Comparison of ENCODE assay signal across 8 mouse cellular contexts in genomic region chr10:95680153-95681057, GRCm38 (mm10). TPM values are rescaled to one million over a fixed set of nuclear protein-coding genes. Genes with fewer than 3 reads are reported as not detected.
A peak's percentile ranks its signal among the peaks of the same experiment; 100 is the strongest.
DNase-seq lines count a peak whose midpoint lies in the region; ATAC-seq and TF ChIP-seq lines count a peak whose summit lies in the region.

No protein-coding gene starts in this region.

- peak; percentile 69 for ATAC-seq in forebrain, postnatal 0 days
- ATAC-seq in hindbrain, embryonic 15.5 days (ENCODE audit: low FRiP score, low read depth), result no peak
- ATAC-seq in liver, embryonic 11.5 days (replicated peaks; ENCODE audit: low FRiP score), result no peak
- ATAC-seq in neural tube, embryonic 14.5 days (ENCODE audit: low read depth), result no peak

- peak overlapping the region; percentile 29 for H3K4me2 ChIP-seq in forebrain, postnatal 0 days (ENCODE audit: low read depth)
- peak overlapping the region; percentile 36 for H3K4me2 ChIP-seq in hindbrain, embryonic 15.5 days
- H3K4me2 ChIP-seq in liver, embryonic 11.5 days, result peak overlapping the region; percentile 44
- peak overlapping the region; percentile 30 for H3K4me2 ChIP-seq in neural tube, embryonic 14.5 days (ENCODE audit: low read depth, low read length)

- TF ChIP-seq CTCF in testis, adult 2 months (IDR thresholded peaks at IDR 0.05; ENCODE audit: control insufficient read depth, insufficient read depth, insufficient replicate concordance, low read depth, low read length), result no peak
- no peak for TF ChIP-seq CTCF in forebrain, postnatal 0 days (IDR thresholded peaks at IDR 0.05; ENCODE audit: low read depth)

- TF ChIP-seq POLR2A in testis, adult 2 months (IDR thresholded peaks at IDR 0.05; ENCODE audit: control insufficient read depth, low read depth, low read length), result no peak

- no peaks in the 10 kb centered on the region for H3K36me3 ChIP-seq in testis, adult 2 months (ENCODE audit: control insufficient read depth, insufficient read depth, low read length)
- no peaks in the 10 kb centered on the region for H3K36me3 ChIP-seq in forebrain, postnatal 0 days (ENCODE audit: insufficient read depth)
- H3K36me3 ChIP-seq in hindbrain, embryonic 15.5 days, result no peaks in the 10 kb centered on the region
- H3K36me3 ChIP-seq in liver, embryonic 11.5 days (ENCODE audit: control insufficient read depth, insufficient read depth, low read length), result no peaks in the 10 kb centered on the region
- no peaks in the 10 kb centered on the region for H3K36me3 ChIP-seq in neural tube, embryonic 14.5 days (ENCODE audit: control insufficient read depth, insufficient read depth, low read length)

- no peak for DNase-seq in testis, postnatal 14 days (ENCODE audit: low spot score)
- peak; percentile 56 for DNase-seq in forebrain, postnatal 0 days
- no peak for DNase-seq in liver, embryonic 11.5 days (ENCODE audit: low spot score)
- DNase-seq in urinary bladder, adult 2 months (ENCODE audit: low spot score), result no peak
- no peak for DNase-seq in thymus, postnatal 25 days

- H3K9me3 ChIP-seq in forebrain, postnatal 0 days (ENCODE audit: low read length), result no peaks in the 10 kb centered on the region
- no peaks in the 10 kb centered on the region for H3K9me3 ChIP-seq in hindbrain, embryonic 15.5 days
- no peaks in the 10 kb centered on the region for H3K9me3 ChIP-seq in liver, embryonic 11.5 days (ENCODE audit: control insufficient read depth, low read length)
- no peaks in the 10 kb centered on the region; the same call in 1 of the 2 replicates for H3K9me3 ChIP-seq in neural tube, embryonic 14.5 days (ENCODE audit: control insufficient read depth, low read length)

- H3K4me3 ChIP-seq in testis, adult 2 months (ENCODE audit: control insufficient read depth, low read depth, low read length), result peak overlapping the region; percentile 52
- H3K4me3 ChIP-seq in forebrain, postnatal 0 days (ENCODE audit: low read depth, low read length), result peak overlapping the region; percentile 3; the same call in 1 of the 2 replicates
- H3K4me3 ChIP-seq in hindbrain, embryonic 15.5 days, result peak overlapping the region; percentile 25
- H3K4me3 ChIP-seq in liver, embryonic 11.5 days (ENCODE audit: low read depth, low read length), result peak overlapping the region; percentile 27
- no peak overlapping the region for H3K4me3 ChIP-seq in neural tube, embryonic 14.5 days (ENCODE audit: low read depth, low read length)

- H3K9ac ChIP-seq in forebrain, postnatal 0 days, result 0 out of 2 replicates have a peak overlapping the region, but pooled peaks have one; percentile 22
- H3K9ac ChIP-seq in hindbrain, embryonic 15.5 days, result no peak overlapping the region
- 0 out of 2 replicates have a peak overlapping the region, but pooled peaks have one; percentile 31 for H3K9ac ChIP-seq in liver, embryonic 11.5 days (ENCODE audit: low read depth, low read length)
- no peak overlapping the region for H3K9ac ChIP-seq in neural tube, embryonic 14.5 days (replicated peaks; ENCODE audit: low read depth, low read length)

- WGBS in forebrain, postnatal 0 days, result 45% methylated on average over 28 of the region's 28 CpGs
- 36% methylated on average over 28 of the region's 28 CpGs for WGBS in hindbrain, embryonic 15.5 days
- 50% methylated on average over 28 of the region's 28 CpGs for WGBS in liver, embryonic 11.5 days
- 41% methylated on average over 28 of the region's 28 CpGs for WGBS in neural tube, embryonic 14.5 days

- peaks cover 19% of the 10 kb centered on the region for H3K4me1 ChIP-seq in testis, adult 2 months (ENCODE audit: control insufficient read depth, insufficient read depth, low read length)
- no peaks in the 10 kb centered on the region for H3K4me1 ChIP-seq in forebrain, postnatal 0 days (ENCODE audit: insufficient read depth)
- H3K4me1 ChIP-seq in hindbrain, embryonic 15.5 days (replicated peaks), result peaks cover 15% of the 10 kb centered on the region
- H3K4me1 ChIP-seq in liver, embryonic 11.5 days (replicated peaks; ENCODE audit: control insufficient read depth, insufficient read depth, low read length), result peaks cover 19% of the 10 kb centered on the region
- peaks cover 3% of the 10 kb centered on the region; the same call in 1 of the 2 replicates for H3K4me1 ChIP-seq in neural tube, embryonic 14.5 days (ENCODE audit: control insufficient read depth, insufficient read depth, low read length)

- H3K27ac ChIP-seq in testis, adult 2 months (ENCODE audit: control insufficient read depth, insufficient read depth, low read depth, low read length), result no peak overlapping the region; the same call in 1 of the 2 replicates
- H3K27ac ChIP-seq in forebrain, postnatal 0 days (ENCODE audit: low read depth, low read length), result peak overlapping the region; percentile 75
- H3K27ac ChIP-seq in hindbrain, embryonic 15.5 days (replicated peaks), result no peak overlapping the region
- peak overlapping the region; percentile 11; the same call in 1 of the 2 replicates for H3K27ac ChIP-seq in liver, embryonic 11.5 days (ENCODE audit: low read depth, low read length)
- H3K27ac ChIP-seq in neural tube, embryonic 14.5 days (ENCODE audit: low read depth, low read length), result no peak overlapping the region

- H3K27me3 ChIP-seq in testis, adult 2 months (ENCODE audit: control insufficient read depth, insufficient read depth, low read length), result no peaks in the 10 kb centered on the region
- no peaks in the 10 kb centered on the region for H3K27me3 ChIP-seq in forebrain, postnatal 0 days (ENCODE audit: insufficient read depth, low read length)
- H3K27me3 ChIP-seq in hindbrain, embryonic 15.5 days, result no peaks in the 10 kb centered on the region
- H3K27me3 ChIP-seq in liver, embryonic 11.5 days (replicated peaks; ENCODE audit: control insufficient read depth, insufficient read depth, low read length), result no peaks in the 10 kb centered on the region
- H3K27me3 ChIP-seq in neural tube, embryonic 14.5 days (ENCODE audit: control insufficient read depth, insufficient read depth, low read length), result no peaks in the 10 kb centered on the region

RNA-seq across cellular contexts. Expression of gene Anapc15-ps, which starts 7.2 kb away (rescaled TPM):
- not detected in 2 replicates for polyA plus RNA-seq in testis, adult 2 months (2012; rRNA removed)
- not detected in 2 replicates for total RNA-seq in forebrain, postnatal 0 days (2014; rRNA removed)
- 0.55 TPM in 1 of 2 replicates, not detected in the other for polyA plus RNA-seq in forebrain, postnatal 0 days (2015; fragmentation: Nextera tagmentation; extraction: Ambion mirVana)
- not detected in 2 replicates for polyA plus RNA-seq in hindbrain, embryonic 15.5 days (2015; fragmentation: Nextera tagmentation; extraction: Ambion mirVana)
- not detected in 2 replicates for polyA plus RNA-seq in liver, embryonic 11.5 days (2014; fragmentation: Nextera tagmentation; extraction: Ambion mirVana)
- polyA plus RNA-seq in neural tube, embryonic 14.5 days (2014; fragmentation: Nextera tagmentation; extraction: Ambion mirVana), result not detected in 2 replicates
- polyA plus RNA-seq in urinary bladder, adult 2 months (2012; rRNA removed), result 0.25 and 0.46 TPM in 2 replicates

Comparison
In these comparisons a context has a peak if more than half of its experiments do, and no peak if none do; other contexts are left out.
1. H3K27ac ChIP-seq: peak in forebrain, postnatal 0 days (single experiment) and liver, embryonic 11.5 days (single experiment); none in testis, adult 2 months (single experiment), hindbrain, embryonic 15.5 days (single experiment) and neural tube, embryonic 14.5 days (single experiment).
2. H3K9ac ChIP-seq: peak in forebrain, postnatal 0 days (single experiment) and liver, embryonic 11.5 days (single experiment); none in hindbrain, embryonic 15.5 days (single experiment) and neural tube, embryonic 14.5 days (single experiment).
3. Peak in every context shown above with its lines, with median percentiles within 50 percentile points of each other: H3K4me2 ChIP-seq.